Mouse (Mus musculus) lung, postnatal 25 days (tissue): ENCODE results near the gene Grik5.

Experiments
- DNase-seq: peaks from one replicate; pipeline ENCODE4 v3.0.0; 2022; ENCODE audit warnings: low spot score

Gene Grik5

DNA sequence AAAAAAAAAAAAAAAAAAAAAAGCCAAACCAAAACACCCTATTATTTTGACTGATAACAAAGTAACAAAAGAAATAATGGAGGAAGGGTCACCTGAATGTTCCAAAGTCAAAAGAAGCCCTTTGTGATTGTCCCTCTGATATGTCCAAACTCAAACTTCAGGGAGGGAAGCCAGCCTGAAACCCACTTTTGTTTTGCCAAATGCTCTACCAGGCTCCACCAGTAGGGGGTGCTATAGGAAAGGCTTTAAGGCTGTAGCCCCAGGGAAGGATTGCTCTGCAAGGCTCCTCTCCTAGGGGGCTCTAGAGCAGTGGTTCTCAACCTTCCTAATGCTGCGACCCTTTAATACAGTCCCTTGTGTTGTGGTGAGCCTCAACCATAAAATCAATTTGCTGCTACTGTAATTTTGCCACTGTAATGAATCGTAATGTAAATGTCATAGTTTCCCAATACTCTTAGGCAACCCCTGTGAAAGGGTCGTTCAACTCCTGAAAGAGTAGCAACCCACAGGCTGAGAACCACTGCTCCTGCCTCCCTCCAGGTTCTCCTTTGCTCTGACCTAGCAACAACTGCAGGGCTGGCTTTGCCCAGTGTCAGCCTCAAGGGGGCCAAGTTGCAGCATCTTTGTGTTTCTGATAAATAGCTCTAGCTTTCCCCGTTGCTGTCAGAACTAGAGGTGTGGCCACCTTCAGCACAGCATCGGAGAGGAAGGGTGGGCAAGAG, 42.0 kb downstream of the Grik5 start:
- peak; percentile 68 for DNase-seq

DNA sequence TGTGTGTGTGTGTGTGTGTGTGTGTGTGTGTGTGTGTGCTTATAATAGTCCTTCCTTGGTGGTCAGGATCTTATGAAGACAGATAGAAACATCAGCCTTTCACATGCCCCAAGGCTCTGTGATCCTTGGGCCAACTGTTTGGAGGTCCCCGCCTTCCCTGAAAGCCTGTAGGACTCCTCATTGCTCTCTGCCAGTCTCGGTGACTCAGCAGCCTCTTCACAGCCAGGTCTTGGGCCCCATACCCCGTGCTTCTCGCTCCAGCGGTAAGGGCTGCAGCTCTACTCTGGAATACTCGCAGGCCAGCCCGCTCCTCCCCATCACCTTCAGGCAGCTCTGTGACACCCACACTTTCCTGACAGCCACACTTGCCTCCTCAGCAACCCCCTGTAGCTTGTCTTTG, 45.7 kb downstream of the Grik5 start:
- no peak for DNase-seq

DNA sequence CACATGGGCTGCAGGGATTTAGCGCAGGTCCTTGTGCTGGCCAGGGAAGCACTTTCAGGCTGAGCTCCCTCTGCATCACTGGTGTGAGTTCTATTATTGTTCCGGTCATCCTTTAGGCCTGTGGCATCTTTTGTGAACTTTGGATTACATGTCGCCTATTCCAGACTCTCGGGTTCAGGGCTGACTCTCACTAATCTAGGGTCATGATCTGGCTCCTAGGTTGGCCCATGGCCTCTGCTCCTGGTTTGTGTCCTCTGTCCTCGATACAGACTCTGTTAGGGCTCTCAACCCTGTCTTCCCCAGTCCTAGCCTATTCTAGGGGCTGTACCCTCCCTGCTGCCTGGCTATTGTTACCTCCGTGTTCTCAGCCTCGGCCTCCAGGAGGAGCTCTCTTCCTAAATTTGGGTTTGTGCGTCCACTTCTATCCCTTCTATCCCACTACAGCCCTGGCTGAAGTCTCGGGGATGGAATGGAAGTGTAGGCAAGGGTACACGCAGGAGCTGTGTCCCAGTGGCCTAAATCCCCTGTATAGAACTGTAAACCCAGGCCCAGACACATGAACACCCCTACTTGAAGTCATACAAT, 46.2 kb downstream of the Grik5 start:
- no peak for DNase-seq

DNA sequence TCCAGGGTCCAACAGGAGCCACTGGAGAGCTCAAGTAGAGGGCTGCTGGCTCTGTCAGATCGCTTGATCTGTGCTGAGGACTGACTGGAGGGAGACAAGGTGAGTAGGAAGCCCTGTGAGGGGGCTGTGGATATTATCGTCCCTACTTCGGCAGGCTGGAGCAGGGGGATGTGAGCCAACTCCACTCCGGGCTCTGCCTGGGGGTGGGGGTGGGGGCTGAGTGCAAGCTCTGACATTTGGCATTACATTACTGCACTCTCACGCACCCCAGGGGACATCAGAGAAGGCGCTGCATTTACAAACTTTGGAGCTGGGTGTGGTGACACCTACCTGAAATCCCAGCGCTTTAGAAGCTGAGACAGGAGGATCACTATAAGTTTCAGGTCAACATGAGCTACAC, 60.6 kb downstream of the Grik5 start:
- DNase-seq = no peak

DNA sequence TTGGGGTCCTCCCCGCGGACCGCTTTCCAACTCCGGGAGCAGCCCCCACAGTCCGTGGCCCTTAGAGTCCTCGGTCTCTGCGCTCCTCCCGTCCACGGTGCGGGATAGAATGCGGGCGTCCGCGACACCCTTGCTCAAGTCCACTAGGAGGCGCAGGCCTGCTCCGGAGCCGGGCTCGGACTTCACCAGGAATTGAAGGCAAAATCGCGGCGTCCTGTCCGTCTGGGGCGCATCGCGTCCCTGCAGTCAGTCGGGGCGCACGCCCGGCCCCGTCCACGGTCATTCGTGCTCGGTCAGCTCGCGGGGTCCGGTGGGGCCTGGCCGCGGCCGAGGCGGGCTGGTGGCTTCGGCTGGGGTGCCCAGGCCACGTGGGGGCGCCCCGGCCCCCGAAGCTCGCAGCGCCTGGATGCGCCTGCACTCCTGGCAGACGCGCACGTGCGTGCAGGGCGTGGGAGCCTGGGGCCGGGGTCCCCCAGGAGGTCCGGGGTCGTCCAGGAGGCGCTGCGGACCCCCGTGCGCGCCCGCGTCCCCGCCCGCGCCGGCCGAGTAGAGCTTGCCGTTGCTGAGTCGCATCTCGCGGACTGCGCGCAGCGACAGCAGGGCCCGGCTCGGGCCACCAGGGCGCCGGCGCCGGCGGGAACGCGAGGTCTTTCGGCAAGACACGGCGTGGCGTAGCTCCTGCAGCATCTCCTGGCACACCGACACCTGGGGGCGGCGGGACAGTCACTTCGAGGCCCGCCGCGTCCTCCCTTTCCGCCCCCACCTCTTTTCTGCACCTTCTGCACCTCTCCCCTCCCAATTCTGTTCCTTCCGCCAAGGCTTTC, 61.8 kb downstream of the Grik5 start:
- DNase-seq = no peak

DNA sequence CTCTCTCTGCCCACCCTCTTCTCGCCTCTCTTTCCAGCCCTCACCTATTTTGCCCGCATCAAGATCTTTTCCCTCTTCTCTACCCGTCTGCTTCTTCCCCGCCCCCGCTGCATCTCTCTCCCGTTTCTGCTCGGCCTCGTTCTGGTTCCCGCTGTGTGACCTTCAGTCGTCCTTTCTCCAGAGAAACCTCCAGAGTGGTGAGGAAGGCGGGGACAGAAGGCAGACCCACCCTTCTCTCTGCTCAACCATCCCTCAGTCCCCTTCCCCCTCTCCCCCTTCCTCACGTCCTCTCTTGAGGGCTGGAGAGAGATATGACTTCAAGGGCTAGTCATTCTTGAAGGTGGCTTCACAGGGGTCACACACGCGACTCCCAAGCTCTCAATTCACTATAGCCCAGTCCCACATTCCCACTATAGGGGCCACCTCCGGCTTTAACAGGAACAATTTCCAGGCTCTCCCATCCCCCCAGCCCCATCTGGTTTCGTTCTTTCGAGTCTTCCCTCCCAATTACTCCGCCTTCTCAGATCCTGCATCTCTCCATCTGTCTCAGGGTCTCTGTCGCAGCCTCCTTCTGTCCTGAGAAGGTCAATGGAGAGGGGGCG, 62.9 kb downstream of the Grik5 start:
- DNase-seq = no peak

DNA sequence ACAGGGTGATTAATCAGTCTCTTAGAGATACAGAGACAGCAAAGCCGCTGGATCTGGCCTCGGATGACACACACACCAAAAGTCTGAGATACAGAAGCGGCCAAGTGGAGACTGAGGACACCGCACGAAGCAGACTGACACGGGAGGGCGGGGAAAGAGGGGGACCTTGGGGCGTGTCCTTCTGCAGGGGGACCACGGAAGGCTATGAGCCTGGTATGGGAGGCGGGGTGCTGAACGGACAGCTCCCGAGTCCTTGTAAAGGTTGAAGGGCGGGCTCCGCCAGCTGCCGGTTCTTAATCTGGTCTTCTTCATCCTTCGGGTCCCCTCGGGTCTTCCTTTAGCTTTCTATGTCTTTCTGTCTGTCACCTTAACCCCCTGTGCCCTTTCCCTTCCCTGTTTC, 63.5 kb downstream of the Grik5 start:
- no peak for DNase-seq

DNA sequence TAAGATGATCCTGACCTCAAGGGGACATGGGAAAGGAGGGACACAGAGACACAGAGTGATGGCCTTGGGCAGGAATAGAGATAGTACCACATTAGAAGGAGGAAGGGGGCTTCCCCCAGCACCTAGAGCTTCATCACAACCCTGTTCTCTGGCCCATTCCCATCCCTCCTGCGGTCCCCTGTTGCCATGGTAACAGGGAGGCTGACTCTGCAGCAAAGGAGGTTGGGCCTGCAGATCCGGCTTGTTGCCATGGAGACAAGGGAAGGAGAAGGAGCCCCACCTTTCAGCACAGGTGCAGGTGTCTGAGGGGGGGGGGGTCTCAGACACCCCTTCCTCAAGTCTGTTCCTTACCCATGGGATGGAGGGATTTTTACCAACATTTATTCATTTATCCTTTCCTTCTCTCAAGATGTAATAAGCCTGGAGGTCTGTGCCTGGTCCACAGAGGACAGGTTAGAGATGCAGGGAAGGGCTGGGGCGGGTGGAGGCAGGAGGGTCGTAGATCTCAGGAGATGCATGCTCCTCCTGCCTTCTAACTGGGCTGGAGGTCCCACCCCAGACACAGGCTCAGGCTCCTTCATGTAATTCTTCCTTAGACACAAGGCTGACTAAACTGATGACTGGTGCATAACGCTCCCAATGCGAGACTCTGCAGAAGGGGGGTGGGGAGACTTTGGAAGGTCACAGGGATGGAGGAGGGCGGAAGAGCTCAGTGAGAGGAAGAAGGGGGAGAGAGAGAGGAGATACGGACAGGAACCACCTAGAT, 64.4 kb downstream of the Grik5 start:
- no peak for DNase-seq

DNA sequence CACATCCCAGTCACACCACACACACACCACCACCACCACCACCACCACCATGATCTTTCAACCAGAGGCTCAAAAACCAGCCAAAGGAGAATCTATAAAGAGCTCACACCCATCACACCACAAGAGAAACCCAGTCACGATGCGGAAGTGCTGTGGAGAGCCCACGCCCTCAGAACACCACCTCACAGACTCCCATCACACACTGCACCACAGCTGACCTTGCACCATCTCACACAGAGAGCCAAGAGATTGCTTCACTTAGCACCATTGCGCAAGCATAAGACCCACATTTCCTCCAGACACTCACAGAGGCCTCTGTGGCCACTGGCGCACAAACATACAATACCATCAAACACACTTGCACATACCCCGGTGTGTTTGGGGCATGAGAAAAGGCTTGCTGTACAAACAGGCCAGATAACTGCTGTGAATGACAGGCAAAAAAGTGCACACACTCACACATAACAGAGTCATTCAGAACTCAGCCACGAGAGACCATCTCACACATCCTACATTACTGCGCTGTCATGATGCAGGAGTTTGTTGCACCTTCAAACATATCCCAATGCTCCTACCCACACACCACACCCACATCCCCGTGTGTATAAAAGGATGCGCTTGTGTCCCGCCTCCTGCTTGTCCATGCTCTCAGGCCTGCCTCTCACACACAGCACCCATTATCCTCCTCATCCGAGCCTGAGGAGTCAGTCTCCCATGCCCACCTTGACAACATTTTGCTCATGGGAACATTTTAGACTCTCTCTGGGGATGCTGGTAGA, 65.4 kb downstream of the Grik5 start:
- DNase-seq = peak; percentile 63

DNA sequence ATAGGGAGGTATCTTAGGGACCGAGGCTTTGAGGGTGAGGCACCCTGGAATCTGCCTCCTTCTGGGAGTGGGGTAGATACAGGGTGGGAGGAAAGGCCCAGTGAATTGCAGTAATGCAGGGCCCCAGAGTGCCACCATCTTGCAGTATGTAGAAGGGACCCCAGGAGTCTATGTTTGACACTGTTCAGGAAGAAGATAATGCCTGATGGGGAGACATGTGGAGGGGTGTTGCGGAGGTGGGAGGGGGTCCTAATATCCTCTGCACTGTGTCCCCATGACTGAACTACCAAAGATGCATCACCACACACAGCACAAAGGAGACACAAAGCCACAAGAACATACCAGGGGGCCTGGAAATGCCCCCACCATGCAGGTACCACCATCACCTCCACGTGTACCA, 66.0 kb downstream of the Grik5 start:
- no peak for DNase-seq

DNA sequence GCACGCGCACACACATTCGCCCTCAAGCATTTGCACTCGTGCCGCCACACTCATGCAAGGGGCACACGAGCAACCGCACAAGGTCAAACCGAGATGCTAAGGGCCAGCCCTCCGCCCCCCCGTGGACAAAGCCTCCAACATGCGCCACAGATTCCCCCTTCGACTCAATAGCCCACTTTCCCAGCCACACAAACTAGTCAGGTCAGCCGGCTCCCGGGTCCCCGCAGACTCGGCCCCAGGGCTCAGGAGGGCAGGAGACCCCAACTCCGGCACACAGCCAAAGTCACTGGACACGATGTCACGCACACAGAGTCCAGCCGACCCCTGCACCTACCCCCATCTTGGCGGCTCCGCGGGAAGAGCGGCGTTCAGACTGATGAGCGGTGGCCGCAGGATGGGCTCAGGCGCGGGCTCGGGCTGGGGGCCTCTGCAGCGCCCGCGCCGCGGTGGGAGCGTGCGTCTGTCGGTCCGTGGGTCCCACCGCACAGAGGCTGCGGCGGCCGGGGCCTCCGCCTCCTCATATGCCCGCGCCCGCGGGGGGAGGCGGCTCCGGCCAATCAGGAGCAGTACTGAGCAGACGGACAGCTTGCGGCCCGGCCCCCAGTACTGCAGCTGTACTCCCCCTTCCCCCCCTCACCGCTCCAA, 66.6 kb downstream of the Grik5 start, which contains the start of gene Atp1a3:
Gene Atp1a3 (minus strand): TSS at position 538 of the 645 bp plus-strand sequence.
- DNase-seq = no peak

DNA sequence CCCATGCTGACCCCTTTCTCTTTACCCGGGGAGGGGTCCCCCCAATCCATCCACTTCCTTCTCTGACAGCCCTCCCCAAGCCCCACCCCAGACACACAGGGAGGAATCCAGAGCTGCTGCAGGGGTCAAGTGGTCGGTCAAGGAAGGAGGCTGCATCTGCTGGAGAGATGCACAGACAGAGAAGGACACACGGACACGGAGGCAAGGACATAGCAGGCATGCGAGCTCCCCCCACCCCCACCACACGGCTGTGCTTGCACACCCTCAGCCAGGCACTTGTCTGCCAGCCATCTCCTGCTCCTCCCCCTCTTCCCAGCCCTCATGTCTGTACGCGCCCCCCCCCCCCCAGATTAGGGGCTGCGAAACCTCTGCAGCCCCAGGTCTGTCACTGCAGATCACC, 67.3 kb downstream of the Grik5 start:
- no peak for DNase-seq

DNA sequence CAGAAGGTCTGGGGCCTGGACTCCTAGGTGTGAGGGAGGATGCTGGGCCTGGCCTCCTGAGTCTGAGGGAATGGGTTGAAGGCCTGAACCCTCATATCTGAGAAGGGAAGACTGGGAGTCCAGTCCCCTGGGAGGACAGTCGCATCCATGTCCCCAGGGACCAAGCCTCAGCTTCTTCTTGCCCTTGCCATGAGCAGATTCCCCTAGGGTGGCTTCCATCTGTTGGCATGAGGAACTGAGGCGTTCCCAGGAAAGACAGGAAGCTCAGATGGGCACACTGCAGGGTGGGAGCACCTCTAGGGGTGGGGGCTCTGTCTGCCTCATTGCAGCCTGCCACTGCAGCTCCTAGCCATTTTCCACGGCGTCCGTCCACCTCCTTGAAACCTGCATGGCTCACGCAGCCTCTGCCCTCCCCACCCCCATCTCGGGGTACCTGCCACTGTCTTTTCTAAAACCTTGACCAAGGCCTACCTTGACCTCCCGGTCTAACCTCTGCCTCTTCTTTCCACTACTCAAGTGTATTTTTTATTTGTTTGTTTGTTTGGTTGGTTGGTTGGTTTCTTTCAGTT, 68.2 kb downstream of the Grik5 start:
- no peak for DNase-seq

DNA sequence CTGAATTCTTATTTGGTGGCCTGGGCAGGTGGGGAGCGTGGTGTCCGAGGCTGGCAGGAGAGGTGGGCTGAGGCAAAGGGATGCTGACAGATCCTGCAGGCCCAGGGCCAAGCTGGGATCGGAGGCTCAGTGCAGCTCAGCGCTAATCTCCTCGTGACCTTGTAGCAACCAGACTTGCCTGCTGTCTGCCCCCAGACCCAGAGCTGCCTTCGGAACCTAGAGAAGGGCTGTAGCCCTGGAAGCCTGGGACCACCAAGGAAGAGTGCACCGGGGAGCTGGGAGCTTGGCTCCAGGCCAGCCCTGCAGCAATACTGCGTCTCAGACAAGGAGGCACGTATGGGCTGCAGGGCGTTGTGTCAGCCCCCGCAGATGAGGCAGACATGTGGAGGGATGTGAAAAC, 68.9 kb downstream of the Grik5 start:
- no peak for DNase-seq

DNA sequence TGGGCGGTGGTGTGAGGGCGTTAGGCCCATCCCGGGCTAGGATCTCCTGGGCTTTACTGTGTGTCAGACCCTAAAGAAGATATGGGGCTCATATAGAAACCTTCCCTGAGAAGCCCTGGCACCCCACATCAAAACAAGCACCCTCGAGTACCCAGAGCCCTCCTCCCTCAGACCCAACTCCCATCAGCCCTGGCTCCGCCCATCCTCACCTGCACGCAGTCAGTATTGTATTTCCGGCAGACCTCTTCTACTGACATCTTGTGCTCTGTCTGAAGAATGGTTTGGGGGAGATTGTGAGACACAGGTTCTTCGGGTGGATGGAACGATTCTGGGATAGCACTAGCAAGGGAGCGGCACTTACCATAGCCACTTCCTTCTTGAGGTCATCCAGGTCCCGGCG, 71.4 kb downstream of the Grik5 start:
- no peak for DNase-seq

DNA sequence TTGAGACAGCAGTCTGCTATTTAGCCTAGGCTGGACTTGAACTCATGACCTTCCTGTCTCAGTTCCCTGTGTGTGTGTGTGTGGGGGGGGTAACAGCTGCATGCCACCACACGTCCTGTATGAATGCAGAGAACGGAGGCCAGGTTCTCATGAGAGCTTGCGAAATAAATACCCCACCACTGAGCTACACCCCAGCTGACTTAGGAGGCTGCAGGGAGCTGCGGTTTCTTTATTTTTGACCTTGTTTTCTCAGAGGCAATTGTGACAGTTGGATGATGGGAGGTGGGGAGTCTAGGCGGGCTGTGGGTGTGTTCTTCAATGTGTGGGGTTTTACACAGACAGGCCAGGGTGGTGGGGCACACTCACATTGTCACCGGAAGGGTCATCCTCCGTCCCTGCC, 71.9 kb downstream of the Grik5 start:
- no peak for DNase-seq

DNA sequence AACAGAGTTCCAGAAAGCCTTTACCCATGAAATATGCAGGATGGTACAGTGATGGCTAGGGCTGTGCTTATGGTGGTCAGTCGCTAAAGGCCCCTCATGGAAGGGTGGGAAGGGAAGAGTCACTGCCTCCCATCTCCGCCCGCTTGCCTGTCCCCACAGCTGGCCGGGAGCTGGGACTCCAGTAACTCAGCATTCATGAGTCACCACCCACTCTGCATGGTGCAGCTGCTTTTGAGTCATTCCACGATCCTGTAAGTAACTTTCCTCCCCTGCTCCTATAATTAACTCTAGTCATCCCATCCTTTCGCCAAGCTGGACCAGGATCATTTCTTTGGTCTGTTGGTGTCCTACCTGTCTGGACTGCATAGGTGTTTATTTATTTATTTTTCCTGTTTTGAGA, 79.1 kb downstream of the Grik5 start:
- DNase-seq = no peak

DNA sequence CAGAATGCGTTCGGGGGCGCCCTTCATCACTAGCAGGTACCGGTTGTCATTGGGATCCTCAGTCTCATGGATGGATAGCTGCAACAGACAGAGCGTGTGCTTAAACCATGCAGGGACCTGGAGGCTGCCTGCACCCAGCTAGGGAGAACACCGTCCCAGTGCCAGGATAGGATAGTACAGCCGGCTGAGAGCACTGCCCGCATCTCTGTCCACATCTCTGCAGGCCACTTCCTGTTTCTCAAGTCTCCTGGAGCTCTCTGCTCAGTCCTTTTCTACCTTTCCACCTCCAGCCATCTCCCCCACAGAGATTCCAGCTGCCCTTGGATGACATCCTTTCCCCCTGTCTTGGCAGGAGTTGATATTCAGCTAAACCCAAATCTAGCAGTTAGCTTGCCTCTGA, 81.7 kb downstream of the Grik5 start:
- DNase-seq = no peak

DNA sequence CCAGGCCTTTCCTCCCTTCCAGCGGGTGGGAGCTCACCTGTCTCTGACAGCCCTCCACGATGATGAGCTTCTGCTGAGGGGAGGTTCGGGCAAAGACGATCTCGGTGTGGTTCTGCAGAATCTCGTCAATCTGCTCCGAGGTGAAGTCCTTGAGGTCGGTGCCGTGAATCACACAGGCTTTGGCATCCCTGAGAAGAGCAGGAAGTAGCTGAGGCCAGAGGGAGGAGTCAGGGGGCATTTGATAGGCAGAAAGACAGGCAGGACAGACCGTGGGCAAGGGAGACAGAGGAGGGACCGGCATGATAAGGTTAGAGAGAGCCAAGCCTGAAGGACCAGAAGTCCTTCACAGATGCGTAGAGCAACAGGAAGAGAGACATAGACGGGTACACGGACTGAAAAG, 84.2 kb downstream of the Grik5 start:
- no peak for DNase-seq

DNA sequence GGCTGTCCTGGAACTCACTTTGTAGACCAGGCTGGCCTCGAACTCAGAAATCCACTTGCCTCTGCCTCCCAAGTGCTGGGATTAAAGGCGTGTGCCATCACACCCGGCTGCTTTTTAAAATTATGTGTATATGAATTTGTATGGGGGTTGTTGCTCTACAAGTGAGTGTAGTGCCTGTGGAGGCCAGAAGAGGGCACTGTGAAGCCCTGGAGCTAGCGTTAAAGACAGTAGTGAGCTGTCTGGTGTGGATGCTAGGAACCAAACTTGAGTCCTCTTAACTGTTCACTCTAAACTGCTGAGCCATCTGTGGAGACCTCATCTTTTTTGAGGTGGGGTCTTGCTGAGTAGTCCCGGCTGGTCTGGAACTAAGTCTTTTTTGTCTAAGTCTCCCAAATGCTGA, 86.3 kb downstream of the Grik5 start:
- no peak for DNase-seq
